Mouse (Mus musculus) retina, postnatal 1 day (tissue): ENCODE data around the gene Zp1.

Experiments used
- DNase-seq: peaks from one replicate; pipeline ENCODE4 v3.0.0-alpha.2; 2012

Gene Zp1

GRCm38 (mm10) chr19:10920532-10920931 lies at the start of gene Zp1:
Zp1 (minus strand) TSS chr19:10920632.
- DNase-seq, result no peak

- no peak for DNase-seq
These were observed 48.1 kb upstream of the Zp1 start for GRCm38 (mm10) chr19:10968578-10968977.

GRCm38 (mm10) chr19:10965721-10966120 lies 45.3 kb upstream of the Zp1 start:
- no peak for DNase-seq

- no peak for DNase-seq
These were observed 39.5 kb upstream of the Zp1 start for GRCm38 (mm10) chr19:10959978-10960346.

DNA sequence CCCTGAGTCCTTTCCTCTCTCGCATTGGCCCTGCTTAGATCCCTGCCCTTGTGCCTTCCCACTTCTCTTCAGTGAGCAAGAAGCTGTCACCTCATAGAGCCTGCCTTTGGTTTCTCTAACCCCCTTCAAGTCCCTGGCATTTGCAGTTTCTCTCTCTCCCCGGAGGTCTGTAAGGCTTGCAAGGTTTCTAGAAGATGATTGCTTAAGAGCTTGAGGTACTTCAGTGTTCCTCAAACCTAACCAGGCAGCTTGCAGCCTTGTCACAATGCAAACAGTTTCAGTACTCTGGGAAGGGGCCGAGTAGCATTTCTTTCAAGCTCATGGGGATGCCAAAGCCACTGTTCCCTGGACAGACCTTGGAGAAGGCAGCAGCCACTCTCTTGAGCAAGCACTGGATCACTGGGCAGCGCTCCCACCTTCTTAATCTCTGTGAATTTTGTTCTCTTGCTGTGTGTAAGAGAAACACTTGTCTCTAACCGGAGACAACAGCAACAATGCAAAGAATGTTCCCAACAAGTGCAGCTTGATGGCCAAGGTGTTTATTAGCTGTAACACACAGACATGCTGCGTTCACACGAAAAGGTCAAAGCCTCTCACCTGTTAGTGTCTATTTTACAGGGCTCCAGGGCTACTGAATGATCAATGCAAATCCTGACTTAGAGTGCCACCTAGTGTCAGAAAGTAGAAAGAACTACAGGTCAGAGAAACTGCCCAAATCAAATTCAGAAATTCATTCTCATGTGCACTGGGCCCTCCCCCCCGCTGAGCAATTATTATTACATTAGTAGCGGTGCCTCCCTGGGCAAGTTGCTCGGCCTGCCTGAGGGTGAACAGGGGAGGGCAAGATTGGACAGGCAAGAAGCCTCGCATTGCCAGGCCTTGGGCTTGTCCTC lies 38.9 kb upstream of the Zp1 start:
- peak; percentile 90 for DNase-seq

DNA sequence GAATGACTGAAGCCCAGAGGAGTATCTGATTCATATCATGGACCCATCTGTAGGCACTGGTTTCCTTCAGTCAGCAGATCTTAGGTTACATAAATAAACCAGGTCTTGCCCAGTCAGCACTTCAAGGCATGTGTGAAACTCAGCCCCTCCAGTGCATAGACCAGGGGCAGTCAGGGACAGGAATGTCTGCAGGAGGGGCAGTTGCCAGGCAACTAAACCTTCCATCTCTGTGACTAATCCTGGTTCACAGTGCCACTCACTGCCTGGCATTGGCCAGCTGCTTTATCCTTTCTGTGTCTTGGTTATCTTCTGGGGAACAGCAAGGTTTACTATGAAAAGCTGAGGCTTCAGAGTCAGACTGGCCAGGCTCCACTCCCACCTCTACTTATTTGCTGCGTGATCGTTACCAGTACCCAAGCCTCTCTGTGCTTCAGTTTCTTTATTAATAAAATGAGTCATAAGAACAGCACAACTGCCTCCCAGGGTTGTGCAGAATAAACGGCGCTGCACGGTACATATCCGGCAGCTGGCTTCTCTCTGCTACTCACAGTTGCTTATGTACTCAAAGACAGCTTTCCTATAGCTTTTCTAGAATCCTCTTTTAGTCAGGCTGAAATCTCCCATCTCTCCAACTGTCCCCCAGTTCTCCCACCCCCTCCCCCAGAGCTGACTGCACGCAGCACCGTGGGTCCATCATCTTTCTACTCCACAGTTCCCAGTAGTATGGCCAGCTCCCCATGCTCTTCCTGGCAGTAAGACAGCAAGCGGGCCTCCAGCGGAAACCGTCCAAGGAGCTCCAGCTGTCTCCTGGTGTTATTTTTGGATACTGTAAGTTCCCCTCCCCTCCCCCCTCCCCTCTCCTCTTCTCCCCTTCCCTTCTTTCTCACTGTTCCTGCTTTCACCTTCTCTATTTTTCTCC lies 31.8 kb upstream of the Zp1 start:
- peak; percentile 73 for DNase-seq

GRCm38 (mm10) chr19:10949558-10949957 lies 29.1 kb upstream of the Zp1 start:
- DNase-seq, result no peak

GRCm38 (mm10) chr19:10949112-10949511 lies 28.7 kb upstream of the Zp1 start, which contains the start of gene Ccdc86:
Ccdc86 (minus strand) TSS chr19:10949266.
- DNase-seq, result peak; percentile 99

DNA sequence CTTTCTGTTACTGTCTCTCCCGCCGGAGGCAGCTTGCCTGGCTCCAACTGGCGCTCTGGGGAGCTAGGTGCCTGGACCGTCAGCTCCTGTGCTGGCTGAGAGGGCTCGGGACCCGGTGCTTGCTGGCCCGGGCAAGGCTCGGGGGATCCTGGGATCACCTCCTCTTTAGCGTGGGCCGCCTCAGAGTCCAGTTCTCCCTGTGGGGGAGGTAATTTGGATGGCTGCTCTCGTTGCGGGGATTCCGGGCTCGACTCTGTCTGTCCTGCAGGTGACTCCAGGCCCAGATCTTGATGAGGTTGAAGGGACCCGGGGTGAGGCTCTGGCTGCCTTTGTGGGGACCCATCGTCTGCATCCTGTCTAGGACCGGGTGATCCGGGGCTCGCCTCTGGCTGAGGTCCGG lies 28.0 kb upstream of the Zp1 start:
- no peak for DNase-seq

DNA sequence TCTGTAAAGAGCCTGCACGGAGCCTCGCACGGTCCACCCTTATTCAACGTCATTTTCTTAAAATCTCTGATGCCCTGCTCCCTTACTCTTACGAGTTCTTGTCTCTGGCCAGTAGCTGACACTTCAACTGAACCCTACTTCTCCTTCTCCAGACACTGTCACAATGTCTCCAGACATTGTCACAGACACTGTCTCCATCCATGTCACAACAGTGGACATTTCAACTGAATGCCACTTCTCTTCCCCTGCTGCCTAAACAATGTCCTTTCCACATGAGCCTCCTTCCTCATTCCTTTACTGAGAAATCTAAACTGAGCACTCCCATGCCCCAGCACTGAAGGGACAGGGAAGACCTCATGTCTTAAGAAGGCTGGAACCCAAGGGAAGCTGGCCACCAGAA lies 26.8 kb upstream of the Zp1 start:
- no peak for DNase-seq

DNA sequence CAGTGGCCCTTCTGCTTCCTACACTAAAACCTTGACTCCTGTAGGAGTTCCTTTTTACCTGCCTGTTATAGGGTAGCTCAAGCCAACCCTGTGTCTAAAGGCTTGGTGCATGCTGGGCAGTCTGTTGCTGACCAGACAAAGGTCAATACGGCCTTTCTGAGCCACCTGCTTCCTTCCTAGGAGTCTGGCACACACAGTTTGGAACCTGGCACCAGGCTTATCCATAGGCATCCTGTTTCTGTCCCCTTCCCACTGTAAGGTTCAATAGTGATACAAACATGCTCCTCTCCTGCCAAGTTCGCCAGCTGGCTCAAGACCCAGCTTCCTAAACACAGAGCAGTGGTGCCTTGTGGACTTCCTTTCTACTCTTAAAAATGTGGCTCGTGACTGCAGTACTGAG lies 26.1 kb upstream of the Zp1 start:
- no peak for DNase-seq

- no peak for DNase-seq
These were observed 23.5 kb upstream of the Zp1 start for GRCm38 (mm10) chr19:10943955-10944354.

GRCm38 (mm10) chr19:10940801-10941457 lies 20.5 kb upstream of the Zp1 start:
- peak; percentile 78 for DNase-seq

- peak; percentile 88 for DNase-seq
These were observed 19.8 kb upstream of the Zp1 start for GRCm38 (mm10) chr19:10940097-10940800.

GRCm38 (mm10) chr19:10938771-10939170 lies 18.3 kb upstream of the Zp1 start:
- DNase-seq, result no peak

- DNase-seq, result no peak
These were observed 16.7 kb upstream of the Zp1 start, which contains the start of gene Ptgdr2 for GRCm38 (mm10) chr19:10937110-10937563. Ptgdr2 (plus strand) TSS chr19:10937160.

DNA sequence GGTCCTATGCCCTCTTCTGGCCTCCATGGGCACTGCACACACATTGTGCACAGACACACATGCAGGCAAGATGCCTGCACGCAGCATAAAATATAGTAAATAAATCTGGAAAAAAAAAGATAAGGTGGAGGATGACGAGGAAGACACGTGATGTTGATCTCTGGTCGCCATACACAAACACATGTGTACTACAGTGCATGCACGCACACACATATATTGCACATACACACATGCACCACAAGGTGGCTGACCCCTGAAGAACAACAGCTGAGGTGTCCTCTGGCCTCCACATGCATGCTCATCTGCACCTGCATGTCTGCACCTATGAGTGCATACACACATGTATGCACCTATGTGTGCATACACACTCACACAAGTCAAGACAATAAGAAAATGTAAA lies 15.6 kb upstream of the Zp1 start:
- no peak for DNase-seq

DNA sequence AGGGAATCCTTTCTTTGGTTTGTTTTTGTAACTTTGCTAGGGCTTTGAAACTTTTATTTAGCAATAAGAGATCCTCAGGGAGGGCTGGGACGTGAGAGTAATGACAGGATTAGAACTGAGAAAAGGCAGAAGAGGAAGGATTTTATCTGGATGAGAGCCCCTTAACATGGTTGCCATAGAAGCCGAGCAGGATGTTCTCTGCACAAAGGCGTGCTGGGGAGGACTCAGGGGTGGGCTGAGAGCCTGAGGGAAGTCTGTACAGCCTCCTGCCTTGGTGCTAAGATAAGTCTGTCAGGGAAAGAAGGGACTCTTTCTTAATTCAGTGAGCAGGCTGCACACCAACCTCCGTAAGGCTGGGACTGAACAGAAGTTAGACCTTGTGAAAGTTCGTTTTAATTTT lies 14.6 kb upstream of the Zp1 start:
- DNase-seq, result no peak

DNA sequence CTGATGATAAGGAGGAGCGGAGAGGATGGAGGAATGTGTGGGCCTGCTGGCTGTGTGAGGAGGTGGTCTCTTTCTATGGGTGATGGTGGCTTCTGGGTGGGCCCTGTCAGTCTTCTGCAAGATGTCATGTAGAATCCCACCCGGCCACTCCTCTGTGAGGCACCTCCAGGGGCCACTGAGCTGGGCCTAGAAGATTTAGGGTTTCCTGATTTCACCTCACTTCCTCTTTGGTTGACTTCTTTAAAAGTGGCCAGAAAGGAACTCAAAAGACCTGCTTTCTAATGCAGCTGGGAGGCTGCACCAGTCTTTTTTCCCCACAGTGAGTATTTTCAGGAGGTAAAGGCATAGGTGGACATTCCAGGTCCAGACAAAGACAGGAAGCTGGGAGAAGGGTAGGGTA lies 10.2 kb upstream of the Zp1 start:
- DNase-seq, result no peak

DNA sequence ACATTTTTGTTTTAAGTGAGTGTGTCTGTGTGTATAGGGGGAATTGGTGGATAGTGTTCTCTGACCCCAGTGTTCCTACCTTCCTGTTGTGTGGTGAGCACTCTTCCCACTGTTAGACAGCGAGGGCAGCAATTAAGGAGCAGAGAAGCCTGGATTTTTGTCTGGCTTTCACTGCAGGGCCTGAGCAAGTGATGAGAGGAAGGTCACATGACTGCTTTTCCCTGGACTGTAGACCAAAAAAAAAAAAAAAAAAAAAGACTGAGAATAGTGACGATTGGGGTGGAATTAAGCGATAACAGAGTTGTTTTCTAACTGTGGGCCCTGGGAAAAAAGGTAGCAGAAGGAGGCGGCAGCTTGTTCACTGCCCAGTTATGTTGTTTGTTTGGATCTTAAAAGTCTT lies 6.2 kb upstream of the Zp1 start:
- peak; percentile 57 for DNase-seq

GRCm38 (mm10) chr19:10926123-10926621 lies 5.7 kb upstream of the Zp1 start:
- DNase-seq, result peak; percentile 69

DNA sequence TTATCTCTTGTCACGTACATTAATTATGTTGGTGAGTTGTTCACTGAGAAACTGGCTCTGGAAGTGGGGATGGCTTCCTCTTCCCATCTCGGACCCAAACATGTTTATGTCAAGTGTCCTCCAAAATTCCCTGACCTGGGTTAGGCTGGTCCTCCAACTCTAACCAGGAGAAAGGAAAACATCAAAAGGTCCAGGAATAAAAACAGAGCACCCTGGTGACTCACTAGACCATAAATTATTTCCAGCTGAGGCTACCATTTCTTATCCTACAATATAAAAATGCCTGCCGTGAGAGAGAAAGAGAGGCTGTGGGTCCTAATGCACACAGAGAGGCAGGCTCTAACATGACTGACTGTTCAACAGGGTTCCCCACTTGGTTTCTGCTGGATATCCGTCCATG lies 3.8 kb upstream of the Zp1 start:
- no peak for DNase-seq
